Mouse (Mus musculus) neural tube, embryonic 14.5 days (tissue): ENCODE results near the gene Alkbh6. TPM values are rescaled to one million over a fixed set of nuclear protein-coding genes. Genes with fewer than 3 reads are reported as not detected.

Experiments used
- polyA plus RNA-seq: library from polyadenylated mRNA; unstranded; fragments of >200 nt; fragmentation: Nextera tagmentation; extraction: Ambion mirVana; gene quantifications from 2 replicates; pipeline ENCODE4 v1.2.1, GENCODE M21; 2014

Alkbh6 gene
- polyA plus RNA-seq, 1 experiment from 2014 or later: 137 TPM

Other genes with a start within 250 kb of the Alkbh6 start
- gene Zfp82, start 235.8 kb upstream of the Alkbh6 start, polyA plus RNA-seq: 10.2 and 11.0 TPM in 2 replicates
- gene Gm26920, start 218.3 kb upstream of the Alkbh6 start, polyA plus RNA-seq: 2.1 and 4.3 TPM in 2 replicates
- gene Zfp566, start 218.2 kb upstream of the Alkbh6 start, polyA plus RNA-seq: 13.8 and 17.1 TPM in 2 replicates
- 87.8 and 102 TPM in 2 replicates for gene Zfp260, start 213.9 kb upstream of the Alkbh6 start, polyA plus RNA-seq
- 13.5 and 14.4 TPM in 2 replicates for gene Zfp382, start 186.8 kb upstream of the Alkbh6 start, polyA plus RNA-seq
- gene Zfp146, start 139.0 kb upstream of the Alkbh6 start, polyA plus RNA-seq: 9.9 and 17.6 TPM in 2 replicates
- gene Cox7a1, start 124.6 kb upstream of the Alkbh6 start, polyA plus RNA-seq: 4.7 and 5.9 TPM in 2 replicates
- gene Capns1, start 109.9 kb upstream of the Alkbh6 start, polyA plus RNA-seq: 61.7 and 63.1 TPM in 2 replicates
- gene Polr2i, start 76.8 kb upstream of the Alkbh6 start, polyA plus RNA-seq: 176 and 217 TPM in 2 replicates
- gene Tbcb, start 76.4 kb upstream of the Alkbh6 start, polyA plus RNA-seq: 402 and 413 TPM in 2 replicates
- not detected in 2 replicates for gene Ovol3, start 73.0 kb upstream of the Alkbh6 start, polyA plus RNA-seq
- 0.99 and 1.0 TPM in 2 replicates for gene Thap8, start 28.6 kb upstream of the Alkbh6 start, polyA plus RNA-seq
- gene Wdr62, start 28.3 kb upstream of the Alkbh6 start, polyA plus RNA-seq: 3.1 and 3.7 TPM in 2 replicates
- 115 and 133 TPM in 2 replicates for gene Clip3, start 17.0 kb upstream of the Alkbh6 start, polyA plus RNA-seq
- gene Syne4, start 6.1 kb downstream of the Alkbh6 start, polyA plus RNA-seq: 12.7 and 16.9 TPM in 2 replicates
- not detected in 2 replicates for gene E130208F15Rik, start 13.0 kb downstream of the Alkbh6 start, polyA plus RNA-seq
- 16.3 and 20.1 TPM in 2 replicates for gene Sdhaf1, start 15.2 kb downstream of the Alkbh6 start, polyA plus RNA-seq
- 12.2 and 14.1 TPM in 2 replicates for gene Lrfn3, start 54.1 kb downstream of the Alkbh6 start, polyA plus RNA-seq
- gene Tyrobp, start 105.0 kb downstream of the Alkbh6 start, polyA plus RNA-seq: 23.3 and 39.9 TPM in 2 replicates
- 1.1 TPM in 1 of 2 replicates, not detected in the other for gene Hcst, start 111.1 kb downstream of the Alkbh6 start, polyA plus RNA-seq
- 2.5 and 3.1 TPM in 2 replicates for gene Nfkbid, start 113.0 kb downstream of the Alkbh6 start, polyA plus RNA-seq
- gene Aplp1, start 136.8 kb downstream of the Alkbh6 start, polyA plus RNA-seq: 641 and 675 TPM in 2 replicates
- 0.27 and 0.89 TPM in 2 replicates for gene Kirrel2, start 149.0 kb downstream of the Alkbh6 start, polyA plus RNA-seq
- 0.30 TPM in 1 of 2 replicates, not detected in the other for gene Nphs1, start 149.6 kb downstream of the Alkbh6 start, polyA plus RNA-seq
- gene Prodh2, start 184.9 kb downstream of the Alkbh6 start, polyA plus RNA-seq: not detected in 2 replicates
- 110 and 111 TPM in 2 replicates for gene Arhgap33, start 226.3 kb downstream of the Alkbh6 start, polyA plus RNA-seq
- 7.0 and 8.4 TPM in 2 replicates for gene Hspb6, start 243.5 kb downstream of the Alkbh6 start, polyA plus RNA-seq
- 9.3 and 11.1 TPM in 2 replicates for gene Proser3, start 243.6 kb downstream of the Alkbh6 start, polyA plus RNA-seq